Mouse (Mus musculus) heart, postnatal 25 days (tissue): ENCODE results near the gene Prkcq. TPM values are rescaled to one million over a fixed set of nuclear protein-coding genes. Genes with fewer than 3 reads are reported as not detected.

Experiments used
- DNase-seq: peaks from one replicate; pipeline ENCODE4 v3.0.0; 2022; ENCODE audit warnings: low spot score
- intact Hi-C: fragments of 180-260 bp; cut with DNase I; formaldehyde crosslinking; loops from one replicate; pipeline ENCODE4 v1.15.1; 2025
- total RNA-seq, 2 experiments: library from RNA; stranded (reverse); gene quantifications; 2 replicates each; pipeline ENCODE4 v1.2.3; 2021

Prkcq gene
- 1 to 10 TPM; 1.6 to 2.0 TPM for total RNA-seq

GRCm38 (mm10) chr2:11171754-11172501 lies at the start of gene Prkcq:
Gene Prkcq, plus strand, starts transcription at chr2:11172108.
- intact Hi-C loops = loop anchor here (5.0 kb wide), 1 partner anchor 75 kb away; no protein-coding TSS in a partner anchor
- peak; percentile 10 for DNase-seq

- no peak for DNase-seq
- intact Hi-C loops = no loop called here
Measured at GRCm38 (mm10) chr2:11130881-11131280, 41.0 kb upstream of the Prkcq start.

- intact Hi-C loops = no loop called here
- no peak for DNase-seq
Measured at GRCm38 (mm10) chr2:11135718-11136117, 36.2 kb upstream of the Prkcq start.

- DNase-seq = no peak
- intact Hi-C loops = no loop called here
Measured at GRCm38 (mm10) chr2:11138076-11138475, 33.8 kb upstream of the Prkcq start.

GRCm38 (mm10) chr2:11139518-11140152 lies 32.3 kb upstream of the Prkcq start:
- intact Hi-C loops = no loop called here
- no peak for DNase-seq

GRCm38 (mm10) chr2:11140385-11140784 lies 31.5 kb upstream of the Prkcq start:
- DNase-seq = no peak
- intact Hi-C loops = no loop called here

GRCm38 (mm10) chr2:11149091-11149490 lies 22.8 kb upstream of the Prkcq start:
- intact Hi-C loops = no loop called here

GRCm38 (mm10) chr2:11150975-11151374 lies 20.9 kb upstream of the Prkcq start:
- intact Hi-C loops = no loop called here
- no peak for DNase-seq

More at GRCm38 (mm10) chr2:11149091-11149490, 22.8 kb upstream of the Prkcq start:
- DNase-seq = no peak

- intact Hi-C loops = no loop called here
- DNase-seq = no peak
Measured at GRCm38 (mm10) chr2:11151655-11152323, 20.1 kb upstream of the Prkcq start.

GRCm38 (mm10) chr2:11159641-11160040 lies 12.3 kb upstream of the Prkcq start:
- no peak for DNase-seq
- intact Hi-C loops = no loop called here

GRCm38 (mm10) chr2:11160696-11161095 lies 11.2 kb upstream of the Prkcq start:
- DNase-seq = no peak
- intact Hi-C loops = no loop called here

- no peak for DNase-seq
- intact Hi-C loops = no loop called here
Measured at GRCm38 (mm10) chr2:11161336-11161735, 10.6 kb upstream of the Prkcq start.

GRCm38 (mm10) chr2:11162701-11163100 lies 9.2 kb upstream of the Prkcq start:
- no peak for DNase-seq
- intact Hi-C loops = no loop called here

GRCm38 (mm10) chr2:11164170-11164569 lies 7.7 kb upstream of the Prkcq start:
- intact Hi-C loops = no loop called here
- no peak for DNase-seq

- intact Hi-C loops = loop anchor here (5.0 kb wide), 1 partner anchor 77 kb away; no protein-coding TSS in a partner anchor
- no peak for DNase-seq
Measured at GRCm38 (mm10) chr2:11169721-11170335, 2.1 kb upstream of the Prkcq start.

- intact Hi-C loops = loop anchor here (5.0 kb wide), 1 partner anchor 74 kb away; no protein-coding TSS in a partner anchor
Measured at GRCm38 (mm10) chr2:11172831-11173414, 1.0 kb downstream of the Prkcq start.

GRCm38 (mm10) chr2:11173521-11173920 lies 1.6 kb downstream of the Prkcq start:
- DNase-seq = no peak
- intact Hi-C loops = loop anchor here (5.0 kb wide), 1 partner anchor 74 kb away; no protein-coding TSS in a partner anchor

More at GRCm38 (mm10) chr2:11172831-11173414, 1.0 kb downstream of the Prkcq start:
- DNase-seq = no peak

GRCm38 (mm10) chr2:11174101-11174500 lies 2.2 kb downstream of the Prkcq start:
- DNase-seq = no peak
- intact Hi-C loops = loop anchor here (5.0 kb wide), 1 partner anchor 73 kb away; no protein-coding TSS in a partner anchor

- DNase-seq = no peak
- intact Hi-C loops = no loop called here
Measured at GRCm38 (mm10) chr2:11177880-11178279, 6.0 kb downstream of the Prkcq start.

- DNase-seq = no peak
- intact Hi-C loops = no loop called here
Measured at GRCm38 (mm10) chr2:11181510-11181909, 9.6 kb downstream of the Prkcq start.
